ENCODE assay signal across 11 mouse cellular contexts in genomic region chr8:121922101-121922500, GRCm38 (mm10). TPM values are rescaled to one million over a fixed set of nuclear protein-coding genes. Genes with fewer than 3 reads are reported as not detected.
DNase-seq lines count a peak whose midpoint lies in the region; ATAC-seq and TF ChIP-seq lines count a peak whose summit lies in the region.
"Had no signal": no experiment of that assay in that cellular context is flagged by ENCODE, and none has a peak within 500 bp of the region (broad histone marks: within the 10 kb centered on the region; RNA-seq: fewer than 3 reads in every experiment).

No protein-coding gene starts in this region.

- no peak overlapping the region for H3K4me2 ChIP-seq in midbrain, postnatal 0 days (ENCODE audit: low read depth, low read length, poor library complexity, severe bottlenecking)
- H3K4me2 ChIP-seq in heart, embryonic 14.5 days (ENCODE audit: low read length): no peak overlapping the region
- H3K4me2 ChIP-seq in stomach, embryonic 16.5 days (ENCODE audit: low read depth, low read length): no peak overlapping the region
- H3K4me2 ChIP-seq in forebrain, embryonic 14.5 days (ENCODE audit: low read length): no peak overlapping the region

- no peak for ATAC-seq in midbrain, postnatal 0 days (ENCODE audit: low FRiP score)
- no peak for ATAC-seq in heart, embryonic 14.5 days (ENCODE audit: insufficient number of reproducible peaks, insufficient read depth, low FRiP score, low read depth)
- peak; percentile 82 for ATAC-seq in stomach, embryonic 16.5 days (ENCODE audit: insufficient read depth, low FRiP score)
- ATAC-seq in CD4-positive, CD25-positive, alpha-beta regulatory T cell, adult 4 months: no peak
- no peak for ATAC-seq in forebrain, embryonic 14.5 days

- DNase-seq in midbrain, embryonic 10.5 days (ENCODE audit: low spot score): no peak
- DNase-seq in midbrain, postnatal 0 days (ENCODE audit: low spot score): no peak
- peak; percentile 57 to 60 for DNase-seq in kidney, postnatal 25 days
- DNase-seq in cerebellum, postnatal 4 days (ENCODE audit: low spot score in 2 of 2): no peak
- no peak for DNase-seq in forebrain, embryonic 14.5 days (ENCODE audit: low spot score)
- DNase-seq: cerebellum, adult 9-10 months had no signal

- no peak for TF ChIP-seq CTCF in midbrain, postnatal 0 days (IDR thresholded peaks at IDR 0.05)

- H3K4me1 ChIP-seq in midbrain, embryonic 10.5 days: peaks cover 28% of the 10 kb centered on the region
- no peaks in the 10 kb centered on the region for H3K4me1 ChIP-seq in midbrain, postnatal 0 days (ENCODE audit: insufficient read depth, low read length)
- peaks cover 2 to 7% of the 10 kb centered on the region in 2 experiments; a peak in 2 of 4 replicates for H3K4me1 ChIP-seq in heart, embryonic 14.5 days (ENCODE audit: control insufficient read depth in 2 of 2, insufficient read depth in 2 of 2, low read length in 2 of 2)
- peaks cover 11% of the 10 kb centered on the region for H3K4me1 ChIP-seq in stomach, embryonic 16.5 days (ENCODE audit: control insufficient read depth, insufficient read depth, low read length)
- no peaks in the 10 kb centered on the region for H3K4me1 ChIP-seq in forebrain, embryonic 14.5 days (ENCODE audit: control insufficient read depth, insufficient read depth, low read length)

- H3K27me3 ChIP-seq in midbrain, embryonic 10.5 days (ENCODE audit: low read depth, poor library complexity, severe bottlenecking): no peaks in the 10 kb centered on the region
- no peaks in the 10 kb centered on the region for H3K27me3 ChIP-seq in midbrain, postnatal 0 days (ENCODE audit: insufficient read depth, low read length)
- no peaks in the 10 kb centered on the region for H3K27me3 ChIP-seq in heart, embryonic 14.5 days (ENCODE audit: control insufficient read depth, insufficient read depth, low read length)
- H3K27me3 ChIP-seq in stomach, embryonic 16.5 days (ENCODE audit: control insufficient read depth, insufficient read depth, low read length): no peaks in the 10 kb centered on the region
- H3K27me3 ChIP-seq in forebrain, embryonic 14.5 days (replicated peaks; ENCODE audit: control insufficient read depth, insufficient read depth, low read length): no peaks in the 10 kb centered on the region

- H3K27ac ChIP-seq in midbrain, embryonic 10.5 days (replicated peaks): peak overlapping the region; percentile 39; the same call in 1 of the 2 replicates
- H3K27ac ChIP-seq in midbrain, postnatal 0 days (ENCODE audit: low read depth, low read length): no peak overlapping the region
- H3K27ac ChIP-seq in heart, embryonic 14.5 days (replicated peaks in 1 of 2; ENCODE audit: control insufficient read depth in 1 of 2, insufficient read depth in 1 of 2, low read depth in 2 of 2, low read length in 2 of 2): peak overlapping the region; percentile 12 to 47; a peak in 1 of 4 replicates
- peak overlapping the region; percentile 72 for H3K27ac ChIP-seq in stomach, embryonic 16.5 days (ENCODE audit: low read length)
- no peak overlapping the region; the same call in 1 of the 2 replicates for H3K27ac ChIP-seq in forebrain, embryonic 14.5 days (ENCODE audit: low read depth, low read length)

- no peak overlapping the region for H3K4me3 ChIP-seq in midbrain, embryonic 10.5 days
- no peak overlapping the region for H3K4me3 ChIP-seq in midbrain, postnatal 0 days (ENCODE audit: low read depth, low read length)
- H3K4me3 ChIP-seq in heart, embryonic 14.5 days (ENCODE audit: control insufficient read depth in 1 of 2, insufficient read depth in 1 of 2, low read depth in 1 of 2, low read length in 2 of 2): no peak overlapping the region
- H3K4me3 ChIP-seq in stomach, embryonic 16.5 days (replicated peaks; ENCODE audit: low read length): no peak overlapping the region
- H3K4me3 ChIP-seq in forebrain, embryonic 14.5 days (ENCODE audit: low read depth, low read length): no peak overlapping the region

- no peaks in the 10 kb centered on the region for H3K36me3 ChIP-seq in midbrain, embryonic 10.5 days
- H3K36me3 ChIP-seq in midbrain, postnatal 0 days (ENCODE audit: insufficient read depth, low read length): no peaks in the 10 kb centered on the region
- no peaks in the 10 kb centered on the region for H3K36me3 ChIP-seq in heart, embryonic 14.5 days (ENCODE audit: control insufficient read depth, insufficient read depth, low read length)
- no peaks in the 10 kb centered on the region for H3K36me3 ChIP-seq in stomach, embryonic 16.5 days (ENCODE audit: control insufficient read depth, insufficient read depth, low read length)
- H3K36me3 ChIP-seq in forebrain, embryonic 14.5 days (ENCODE audit: control insufficient read depth, insufficient read depth, low read length): no peaks in the 10 kb centered on the region
- H3K36me3 ChIP-seq: G1E had no signal

- H3K9ac ChIP-seq in midbrain, postnatal 0 days (replicated peaks; ENCODE audit: low read length, poor library complexity, severe bottlenecking): no peak overlapping the region
- no peak overlapping the region for H3K9ac ChIP-seq in heart, embryonic 14.5 days (ENCODE audit: low read length)
- H3K9ac ChIP-seq in stomach, embryonic 16.5 days (ENCODE audit: low read length): 0 out of 2 replicates have a peak overlapping the region, but pooled peaks have one; percentile 19
- H3K9ac ChIP-seq in forebrain, embryonic 14.5 days (ENCODE audit: low read length): no peak overlapping the region

- 67% methylated on average over 8 of the region's 8 CpGs for WGBS in midbrain, embryonic 10.5 days
- 68% methylated on average over 8 of the region's 8 CpGs for WGBS in midbrain, postnatal 0 days
- 43% methylated on average over 8 of the region's 8 CpGs for WGBS in heart, embryonic 14.5 days
- 24% methylated on average over 8 of the region's 8 CpGs for WGBS in stomach, embryonic 16.5 days
- WGBS in forebrain, embryonic 14.5 days: 83% methylated on average over 8 of the region's 8 CpGs

- no peaks in the 10 kb centered on the region for H3K9me3 ChIP-seq in midbrain, embryonic 10.5 days (replicated peaks)
- no peaks in the 10 kb centered on the region for H3K9me3 ChIP-seq in midbrain, postnatal 0 days (ENCODE audit: low read length)
- H3K9me3 ChIP-seq in heart, embryonic 14.5 days (ENCODE audit: control insufficient read depth, low read length): no peaks in the 10 kb centered on the region
- no peaks in the 10 kb centered on the region for H3K9me3 ChIP-seq in stomach, embryonic 16.5 days (replicated peaks; ENCODE audit: control insufficient read depth, low read length)
- no peaks in the 10 kb centered on the region for H3K9me3 ChIP-seq in forebrain, embryonic 14.5 days (replicated peaks; ENCODE audit: control insufficient read depth, low read length)
- H3K9me3 ChIP-seq: G1E had no signal

RNA-seq across cellular contexts. Expression of gene Slc7a5, which starts 14.6 kb away (rescaled TPM):
- polyA plus RNA-seq in midbrain, embryonic 10.5 days (2016; fragmentation: Nextera tagmentation; extraction: Ambion mirVana): 29.3 and 32.7 TPM in 2 replicates
- total RNA-seq in midbrain, postnatal 0 days (2014; rRNA removed): 111 and 115 TPM in 2 replicates
- polyA plus RNA-seq in midbrain, postnatal 0 days (2015; fragmentation: Nextera tagmentation; extraction: Ambion mirVana): 64.5 and 65.2 TPM in 2 replicates
- 18.7 and 18.8 TPM in 2 replicates for polyA plus RNA-seq in heart, embryonic 14.5 days (2014; fragmentation: Nextera tagmentation; extraction: Ambion mirVana)
- 19.8 and 20.0 TPM in 2 replicates for polyA plus RNA-seq in stomach, embryonic 16.5 days (2015; fragmentation: Nextera tagmentation; extraction: Ambion mirVana)
- polyA plus RNA-seq in CD4-positive, CD25-positive, alpha-beta regulatory T cell, adult 4 months (2017; shearing (Covaris generic)): 1 to 10 TPM; 1.8 to 3.3 TPM
- 37.9 and 39.7 TPM in 2 replicates for polyA plus RNA-seq in forebrain, embryonic 14.5 days (2014; fragmentation: Nextera tagmentation; extraction: Ambion mirVana)

RNA-seq across cellular contexts. Expression of gene Car5a, which starts 22.6 kb away (rescaled TPM):
- polyA plus RNA-seq in midbrain, embryonic 10.5 days (2016; fragmentation: Nextera tagmentation; extraction: Ambion mirVana): 0.27 and 0.30 TPM in 2 replicates
- total RNA-seq in midbrain, postnatal 0 days (2014; rRNA removed): 0.19 TPM in 1 of 2 replicates, not detected in the other
- polyA plus RNA-seq in midbrain, postnatal 0 days (2015; fragmentation: Nextera tagmentation; extraction: Ambion mirVana): 0.17 and 0.22 TPM in 2 replicates
- not detected in 2 replicates for polyA plus RNA-seq in heart, embryonic 14.5 days (2014; fragmentation: Nextera tagmentation; extraction: Ambion mirVana)
- 0.19 and 0.40 TPM in 2 replicates for polyA plus RNA-seq in stomach, embryonic 16.5 days (2015; fragmentation: Nextera tagmentation; extraction: Ambion mirVana)
- not detected for polyA plus RNA-seq in CD4-positive, CD25-positive, alpha-beta regulatory T cell, adult 4 months (2017; shearing (Covaris generic))
- 0.28 and 0.46 TPM in 2 replicates for polyA plus RNA-seq in forebrain, embryonic 14.5 days (2014; fragmentation: Nextera tagmentation; extraction: Ambion mirVana)
- total RNA-seq: layer of hippocampus, postnatal 10 days had no signal

RNA-seq across cellular contexts. Expression of gene Banp, which starts 27.4 kb away (rescaled TPM):
- polyA plus RNA-seq in midbrain, embryonic 10.5 days (2016; fragmentation: Nextera tagmentation; extraction: Ambion mirVana): 53.2 and 64.6 TPM in 2 replicates
- 37.1 and 51.6 TPM in 2 replicates for total RNA-seq in midbrain, postnatal 0 days (2014; rRNA removed)
- polyA plus RNA-seq in midbrain, postnatal 0 days (2015; fragmentation: Nextera tagmentation; extraction: Ambion mirVana): 22.4 and 24.8 TPM in 2 replicates
- 21.2 and 24.8 TPM in 2 replicates for polyA plus RNA-seq in heart, embryonic 14.5 days (2014; fragmentation: Nextera tagmentation; extraction: Ambion mirVana)
- polyA plus RNA-seq in stomach, embryonic 16.5 days (2015; fragmentation: Nextera tagmentation; extraction: Ambion mirVana): 35.9 and 36.4 TPM in 2 replicates
- polyA plus RNA-seq in CD4-positive, CD25-positive, alpha-beta regulatory T cell, adult 4 months (2017; shearing (Covaris generic)): 10 to 100 TPM; 34.5 to 47.5 TPM
- 47.2 and 57.7 TPM in 2 replicates for polyA plus RNA-seq in forebrain, embryonic 14.5 days (2014; fragmentation: Nextera tagmentation; extraction: Ambion mirVana)

Comparison
In these comparisons a context has a peak if more than half of its experiments do, and no peak if none do; other contexts are left out.
1. H3K27ac ChIP-seq: peak in midbrain, embryonic 10.5 days (single experiment), heart, embryonic 14.5 days (2 of 2) and stomach, embryonic 16.5 days (single experiment); none in midbrain, postnatal 0 days (single experiment) and forebrain, embryonic 14.5 days (single experiment).
2. DNase-seq: peak in kidney, postnatal 25 days (2 of 2); none in midbrain, embryonic 10.5 days (single experiment), midbrain, postnatal 0 days (single experiment), cerebellum, postnatal 4 days (0 of 2) and forebrain, embryonic 14.5 days (single experiment).